11 mouse cellular contexts compared by ENCODE assay signal in the genomic region with DNA sequence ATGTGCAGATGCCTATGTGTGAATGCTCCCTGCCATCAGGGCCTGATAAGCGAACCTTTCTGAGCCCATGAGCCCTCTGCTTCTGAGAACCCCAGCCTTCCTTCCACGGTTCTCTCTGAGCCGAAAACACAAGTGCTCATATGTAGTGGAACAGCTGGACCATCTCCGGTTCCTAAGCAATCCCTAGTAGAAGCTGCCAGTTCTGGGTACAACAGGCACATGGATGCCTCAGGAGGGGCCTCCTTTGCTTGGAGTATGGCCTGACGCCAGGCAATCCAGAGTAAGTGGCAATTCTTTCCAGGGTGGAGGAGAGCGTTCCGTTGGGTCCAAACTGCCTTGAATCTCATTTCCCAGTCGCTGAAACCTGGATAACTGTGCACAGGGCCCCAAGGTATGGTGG.
DNase-seq lines count a peak whose midpoint lies in the region; TF ChIP-seq lines count a peak whose summit lies in the region.
"Had no signal": no experiment of that assay in that cellular context is flagged by ENCODE, and none has a peak within 500 bp of the region (broad histone marks: within the 10 kb centered on the region; RNA-seq: fewer than 3 reads in every experiment).

No protein-coding gene starts in this region.

- TF ChIP-seq CTCF in layer of hippocampus, adult 2 months (conservative IDR thresholded peaks at IDR 0.05) = no peak

- intact Hi-C loops in left cerebral cortex, postnatal 25 days (cut with DNase I) = no loop called here
- intact Hi-C loops in heart, postnatal 25 days (cut with DNase I) = no loop called here
- intact Hi-C loops in heart, postnatal 36 days (cut with DNase I) = no loop called here

- no peak overlapping the region for H3K4me3 ChIP-seq in layer of hippocampus, adult 2 months
- H3K4me3 ChIP-seq: liver, embryonic 15.5 days; myocyte had no signal

- peak; percentile 39 for DNase-seq in cerebellum, postnatal 10 days
- DNase-seq in cerebellum, adult 11-12 months = no peak
- DNase-seq in brain, adult 2 months (ENCODE audit: low read depth, low spot score) = peak; percentile 75
- peak; percentile 68 to 77 for DNase-seq in layer of hippocampus, adult 2 months (ENCODE audit: low spot score in 2 of 2)
- DNase-seq in left cerebral cortex, postnatal 25 days (ENCODE audit: low spot score in 2 of 2) = peak; percentile 63 to 75
- no peak for DNase-seq in heart, postnatal 25 days (ENCODE audit: low spot score)
- DNase-seq in neural tube, embryonic 10.5 days (ENCODE audit: extremely low spot score, low spot score) = no peak
- DNase-seq in heart, postnatal 36 days = no peak
- DNase-seq: adrenal gland, adult 2 months had no signal

- H3K27ac ChIP-seq in layer of hippocampus, adult 2 months = peak overlapping the region; percentile 93
- H3K27ac ChIP-seq: liver, embryonic 15.5 days had no signal

Comparison
In these comparisons a context has a peak if more than half of its experiments do, and no peak if none do; other contexts are left out.
1. DNase-seq: peak in cerebellum, postnatal 10 days (2 of 2), brain, adult 2 months (single experiment), layer of hippocampus, adult 2 months (2 of 2) and left cerebral cortex, postnatal 25 days (2 of 2); none in cerebellum, adult 11-12 months (single experiment), heart, postnatal 25 days (single experiment), neural tube, embryonic 10.5 days (single experiment) and heart, postnatal 36 days (0 of 2).